Mouse (Mus musculus) c-Kit-positive CD71-positive TER-119-negative erythroid progenitor cells, embryonic 14.5 days (primary cell): ENCODE data around the gene Ehf.

Source experiments
- DNase-seq: peaks from one replicate; pipeline ENCODE4 v3.0.0-alpha.2; 2013; ENCODE audit warnings: low read depth

The Ehf gene

DNA sequence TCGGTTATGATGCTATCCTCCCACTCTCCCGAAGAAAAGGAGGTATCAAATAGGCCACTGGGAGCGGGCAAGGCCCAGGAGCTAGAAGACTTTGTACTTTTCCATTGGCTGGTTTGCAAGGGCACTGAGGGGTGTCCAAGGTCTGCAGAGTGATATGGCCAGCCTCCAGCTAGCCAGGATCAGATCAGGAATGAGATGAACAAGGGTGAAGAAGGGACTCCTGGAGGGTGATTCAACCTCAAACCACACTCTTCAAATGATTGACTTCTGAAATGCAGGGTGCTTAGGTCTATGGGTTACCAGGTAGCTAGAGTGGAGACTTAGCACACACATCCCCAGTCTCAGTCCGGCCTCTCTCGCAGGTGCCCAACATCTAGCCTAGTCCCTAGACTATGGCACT lies 9.3 kb downstream of the Ehf start:
- DNase-seq = no peak

DNA sequence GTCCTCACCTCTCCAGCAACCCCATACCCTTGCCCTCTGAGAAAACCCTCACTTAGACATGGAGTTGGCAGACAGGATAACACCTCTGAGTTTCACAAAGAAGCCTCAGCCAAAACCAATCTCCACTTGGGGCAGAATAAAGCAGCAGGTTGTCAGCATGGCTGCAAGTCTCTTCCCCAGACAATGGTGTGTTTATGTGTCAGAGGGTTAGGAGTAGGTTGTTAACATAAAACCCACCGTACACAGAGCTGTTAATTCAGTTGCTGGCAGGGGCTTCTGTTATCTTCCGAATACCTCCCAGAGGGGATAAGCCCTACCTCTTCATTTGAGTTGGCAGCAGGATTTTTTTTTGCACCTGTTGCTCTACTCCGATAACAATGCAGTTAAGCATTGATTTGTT lies 9.9 kb downstream of the Ehf start:
- no peak for DNase-seq

DNA sequence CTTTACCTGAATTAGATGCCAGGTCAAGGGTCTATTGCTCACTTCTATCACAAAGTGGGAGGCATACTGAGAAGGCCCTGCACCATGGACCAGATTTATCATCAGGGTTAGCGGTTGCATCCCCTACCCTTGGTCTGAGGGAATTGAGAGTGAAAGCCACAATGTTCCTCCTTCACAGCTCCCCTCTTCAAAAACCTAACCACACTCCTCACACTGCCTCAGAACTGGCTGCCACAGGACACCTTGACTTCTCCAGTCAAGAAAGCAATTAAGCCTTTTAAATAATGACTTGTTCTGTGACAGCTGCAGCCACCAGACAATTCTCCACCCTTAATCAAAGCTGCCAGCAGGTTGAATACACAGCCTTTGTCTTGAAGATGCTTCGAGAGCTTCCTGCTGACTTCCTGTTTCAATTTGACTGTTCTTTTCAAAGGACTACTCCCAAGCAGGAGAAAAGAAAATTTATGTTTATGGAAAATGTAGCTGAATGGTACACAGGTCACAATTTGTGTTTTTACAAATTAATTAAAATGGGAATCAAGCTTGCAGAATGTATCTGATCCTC lies 12.3 kb downstream of the Ehf start:
- DNase-seq = no peak

DNA sequence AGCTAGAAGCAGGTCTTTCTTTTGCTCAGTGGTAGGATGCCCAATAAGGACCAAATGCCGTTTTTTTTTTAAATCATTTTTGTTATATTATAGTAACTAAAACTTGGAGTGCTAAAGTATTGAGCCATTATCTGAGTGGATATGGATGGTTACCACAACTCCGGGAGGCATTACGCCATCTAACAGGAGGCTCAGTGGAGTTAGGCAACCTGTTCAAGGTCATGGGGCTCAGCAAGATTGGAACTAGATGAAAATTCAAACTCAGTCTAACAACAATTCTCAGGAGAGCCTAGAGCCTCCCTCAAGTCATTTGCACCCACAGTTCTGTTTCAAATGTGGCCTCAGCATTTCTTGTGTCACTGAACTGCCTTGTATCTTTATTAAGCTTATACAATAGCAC lies 12.9 kb downstream of the Ehf start:
- DNase-seq = no peak

DNA sequence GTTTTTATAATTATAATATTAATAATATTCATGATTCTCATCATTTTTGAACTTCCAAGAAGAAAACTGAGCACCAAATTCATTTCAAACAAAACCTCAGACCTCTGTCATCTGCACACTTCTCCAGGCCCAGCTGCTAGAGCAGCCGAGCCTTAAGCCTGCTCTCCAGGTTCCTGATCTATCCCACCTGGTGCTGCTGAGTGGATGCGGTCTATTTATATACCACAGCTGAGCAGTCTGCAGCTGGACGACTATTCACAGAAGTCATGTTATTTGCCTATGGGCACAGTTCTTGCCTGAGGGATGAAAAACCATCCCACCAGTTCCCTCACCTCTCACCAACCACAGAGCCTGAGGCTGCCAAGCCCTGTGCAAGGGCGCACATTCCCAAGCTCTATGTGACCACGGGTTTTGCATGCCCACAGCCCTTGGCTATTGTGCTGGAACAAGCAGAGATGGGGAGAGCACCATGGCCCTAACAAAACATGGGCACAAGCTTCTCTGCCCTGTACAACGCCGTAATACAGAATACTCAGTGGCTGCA lies 13.6 kb downstream of the Ehf start:
- DNase-seq = no peak

DNA sequence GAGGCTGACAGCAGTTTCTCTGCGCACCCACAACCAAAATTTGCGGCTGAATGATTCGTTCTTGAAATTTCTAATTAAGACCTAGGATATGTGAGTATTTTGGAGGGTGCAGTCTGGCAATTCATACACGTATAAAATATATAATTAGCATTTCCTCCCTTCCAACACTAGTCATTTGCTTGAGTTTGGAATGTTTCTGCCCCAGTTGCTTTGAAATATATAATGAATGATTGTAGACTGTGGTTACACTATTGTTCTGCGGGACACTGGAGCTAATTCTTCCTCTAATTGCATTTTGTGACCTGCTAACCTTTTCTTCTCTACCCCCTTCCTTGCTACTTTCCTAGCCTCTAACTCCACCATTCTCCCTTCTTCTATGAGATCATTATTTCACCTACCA lies 15.4 kb downstream of the Ehf start:
- DNase-seq = no peak

DNA sequence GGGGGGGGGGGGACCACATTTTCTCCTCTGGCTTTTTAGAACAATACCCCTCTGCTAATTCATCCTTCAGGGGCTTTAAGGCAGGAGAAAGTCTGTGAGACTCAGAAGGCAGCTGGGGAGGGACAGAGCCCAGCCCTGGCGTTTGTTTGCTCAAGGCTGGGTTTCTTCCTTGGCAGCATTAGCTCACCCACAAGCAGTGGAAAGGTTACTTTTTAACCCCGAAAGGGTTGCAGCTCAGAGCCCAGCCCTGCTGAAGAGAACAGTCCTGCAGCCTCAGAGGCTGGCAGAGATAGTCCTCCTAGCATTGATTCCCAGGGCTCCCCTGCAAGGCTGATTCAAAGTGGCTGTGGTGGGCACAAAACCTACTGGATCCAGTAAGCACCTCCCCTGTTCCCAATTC lies 17.5 kb downstream of the Ehf start:
- no peak for DNase-seq

DNA sequence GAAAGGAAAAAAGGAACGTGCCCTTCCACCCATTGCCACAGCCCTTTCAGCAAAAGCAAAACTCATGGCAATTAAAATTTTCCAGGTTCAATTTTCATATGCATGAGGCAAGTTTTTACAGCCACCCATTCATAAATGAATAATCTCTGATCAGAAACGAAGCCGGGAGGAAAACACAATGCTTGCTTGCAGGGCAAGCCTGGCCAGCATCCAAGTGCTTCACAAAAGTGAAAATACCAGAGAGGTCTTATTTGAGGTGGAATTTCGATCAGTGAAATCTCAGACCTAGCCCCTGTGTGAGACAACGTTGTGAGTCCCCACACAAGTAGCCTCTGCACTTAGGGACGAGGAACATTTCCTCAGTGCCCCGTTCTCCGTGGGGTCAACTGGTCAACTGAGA lies 19.3 kb downstream of the Ehf start:
- no peak for DNase-seq

DNA sequence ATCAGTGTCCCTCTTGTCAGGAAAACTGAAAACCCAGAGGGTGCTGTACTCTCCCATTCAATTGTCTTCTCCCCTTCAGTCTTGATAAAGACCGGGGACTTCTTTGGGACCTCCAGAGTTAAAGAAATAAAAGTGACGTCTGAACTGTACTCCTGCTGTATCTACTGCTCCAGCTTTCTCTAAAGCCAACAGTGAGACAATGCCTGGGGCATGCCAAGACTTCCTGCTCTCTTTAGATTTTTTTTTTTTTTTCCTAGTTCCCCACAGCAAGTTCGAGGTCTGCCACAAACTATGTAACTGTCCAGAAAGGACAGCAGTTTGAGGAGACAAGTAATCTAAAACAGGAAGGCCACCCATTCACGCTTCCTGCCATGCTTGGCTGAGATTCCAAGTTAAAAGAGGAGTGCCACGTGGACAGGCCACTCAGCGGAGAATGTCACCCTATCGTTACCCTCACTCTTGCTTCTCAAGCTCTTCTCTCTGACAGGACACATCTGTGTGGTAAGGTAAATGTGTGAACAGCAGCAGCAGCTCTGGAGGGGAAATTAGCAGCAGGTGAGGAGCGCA lies 20.8 kb downstream of the Ehf start:
- no peak for DNase-seq

DNA sequence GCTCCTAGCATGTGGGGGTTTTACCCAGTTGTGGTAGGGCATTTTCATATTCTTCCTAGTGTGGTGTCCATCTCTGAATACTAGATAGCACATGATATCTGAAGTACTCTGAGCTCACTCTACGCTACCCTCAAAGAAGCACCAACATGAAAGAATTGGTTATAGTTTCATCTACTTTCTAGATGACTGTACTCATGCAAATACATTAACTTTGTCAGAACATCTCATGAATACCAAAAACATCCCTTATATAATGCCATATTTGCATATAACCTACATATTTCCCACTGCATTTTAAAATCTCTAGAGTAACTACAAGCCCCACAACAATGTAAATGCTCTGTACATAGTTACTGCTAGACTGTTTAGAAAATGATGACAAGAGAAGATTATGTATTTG lies 23.2 kb downstream of the Ehf start:
- no peak for DNase-seq

DNA sequence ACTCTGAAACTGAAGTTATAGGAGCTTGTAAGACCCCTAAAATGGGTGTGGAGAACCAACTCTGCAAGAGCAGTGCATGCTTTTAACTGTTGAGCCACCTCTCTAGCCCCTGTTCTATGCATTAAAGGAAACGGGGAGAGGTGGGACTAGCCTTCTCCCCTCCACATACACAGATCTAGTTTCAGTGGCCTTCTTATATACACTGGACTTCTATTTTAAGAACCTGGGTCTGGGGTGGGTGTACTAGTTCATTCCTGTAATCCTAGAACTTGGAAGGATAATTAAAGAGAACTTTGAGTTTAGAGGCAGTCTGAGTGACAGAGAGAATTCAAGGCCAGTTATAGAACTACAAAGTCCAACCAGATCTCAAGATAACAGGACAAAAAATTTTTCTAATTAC lies 24.6 kb downstream of the Ehf start:
- DNase-seq = no peak

DNA sequence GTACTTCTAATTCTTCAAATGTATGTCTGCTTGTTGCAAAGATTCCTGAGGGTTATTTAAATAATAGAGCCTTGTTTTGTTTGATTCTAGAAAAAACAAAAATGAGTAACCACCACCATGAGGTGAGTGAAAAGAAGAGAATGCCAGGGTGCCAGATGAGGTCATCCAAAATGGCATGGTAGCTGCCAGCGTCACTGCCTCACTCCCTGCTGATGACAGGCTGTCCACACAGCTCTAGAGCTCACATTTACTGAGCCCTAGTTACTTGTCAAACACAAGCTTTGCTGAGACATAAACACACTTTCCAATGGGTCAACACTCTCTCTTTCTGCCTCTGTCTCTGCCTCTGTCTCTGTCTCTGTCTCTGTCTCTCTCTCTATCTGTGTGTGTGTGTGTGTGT lies 25.3 kb downstream of the Ehf start:
- DNase-seq = no peak

DNA sequence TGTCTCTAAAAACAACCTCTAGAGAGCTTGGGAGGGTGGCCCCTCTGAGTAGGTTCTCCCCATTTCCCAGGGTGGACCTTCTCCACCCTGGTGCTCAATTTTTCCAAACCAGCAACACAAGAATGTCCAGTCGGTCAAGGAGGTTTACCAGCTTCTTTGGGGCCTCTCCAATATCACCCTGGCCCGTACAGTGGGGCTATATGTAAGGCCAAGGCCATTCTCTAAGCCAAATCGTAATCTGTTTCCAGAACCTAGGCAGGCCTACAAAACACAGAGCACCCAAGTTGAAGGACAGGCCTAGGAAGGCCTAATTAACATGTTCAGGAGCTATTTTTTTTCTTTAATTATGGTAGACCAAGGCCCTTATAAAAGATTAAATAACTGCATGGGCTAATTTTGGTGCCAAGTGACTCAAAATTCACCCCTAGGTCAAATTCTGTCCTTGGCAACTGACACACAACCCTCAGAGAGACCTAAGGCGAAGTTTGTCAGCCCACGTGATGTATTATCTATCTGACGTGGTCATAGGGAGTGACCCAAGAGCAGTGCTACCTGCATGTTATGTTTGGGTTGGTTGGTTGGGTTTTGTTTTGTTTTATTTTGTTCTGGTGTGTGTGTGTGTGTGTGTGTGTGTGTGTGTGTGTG lies 27.6 kb downstream of the Ehf start:
- no peak for DNase-seq

DNA sequence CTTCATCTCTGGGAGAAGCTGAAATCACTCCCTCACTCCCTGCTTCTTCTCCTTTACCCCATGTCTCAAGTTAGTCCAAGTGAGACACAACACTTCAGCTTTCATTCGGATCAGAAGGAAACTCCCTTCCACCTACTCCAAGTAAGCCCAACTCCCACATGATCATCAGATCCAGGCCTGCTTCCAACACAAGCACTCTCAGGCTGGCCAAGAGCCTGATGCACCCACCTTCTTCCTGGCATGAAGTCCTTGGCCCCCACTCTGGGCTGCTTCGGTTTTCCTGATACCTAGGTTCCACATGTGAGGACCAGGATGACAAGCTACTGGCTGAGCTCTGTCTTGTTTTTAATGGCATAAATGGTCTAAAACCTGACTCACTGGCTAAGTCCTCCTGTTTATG lies 28.3 kb downstream of the Ehf start:
- no peak for DNase-seq

DNA sequence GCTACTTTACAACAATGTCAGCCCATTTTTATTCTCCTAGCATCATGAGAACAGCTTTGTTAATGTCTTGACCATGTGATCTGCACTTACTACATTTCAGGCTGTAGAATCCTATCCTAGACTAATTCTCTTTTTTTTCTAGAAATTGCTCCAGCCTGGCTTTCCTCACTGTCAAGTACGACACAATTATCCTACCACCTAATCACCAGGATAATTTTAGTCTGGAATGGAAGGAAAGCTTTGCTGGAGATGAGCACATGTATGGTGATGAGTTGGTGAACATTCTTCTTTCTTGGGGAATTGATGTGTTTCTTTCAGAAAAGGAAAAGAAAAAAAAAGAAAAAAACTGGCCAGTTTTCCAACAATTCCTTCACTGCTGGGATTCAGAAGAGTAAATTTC lies 28.8 kb downstream of the Ehf start:
- no peak for DNase-seq

DNA sequence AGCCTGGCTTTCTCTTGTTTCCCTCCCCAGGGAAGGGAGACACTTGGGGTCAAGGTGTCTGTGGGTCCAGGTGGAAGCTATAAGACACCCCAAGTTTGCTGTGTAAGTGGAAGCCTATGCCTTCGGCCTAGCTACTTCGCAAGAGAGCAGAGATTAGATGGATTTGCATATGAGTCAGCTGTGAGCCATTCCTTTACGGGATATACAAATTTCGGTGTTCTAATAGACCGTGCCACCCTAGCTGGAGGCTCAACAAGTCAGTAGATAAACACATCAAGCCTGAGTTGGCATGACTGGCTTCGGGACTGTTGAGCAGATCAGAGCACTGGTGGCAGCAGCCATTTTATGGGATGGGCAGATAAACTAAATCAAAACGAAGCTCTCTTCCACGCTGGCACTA lies 31.6 kb downstream of the Ehf start:
- no peak for DNase-seq

DNA sequence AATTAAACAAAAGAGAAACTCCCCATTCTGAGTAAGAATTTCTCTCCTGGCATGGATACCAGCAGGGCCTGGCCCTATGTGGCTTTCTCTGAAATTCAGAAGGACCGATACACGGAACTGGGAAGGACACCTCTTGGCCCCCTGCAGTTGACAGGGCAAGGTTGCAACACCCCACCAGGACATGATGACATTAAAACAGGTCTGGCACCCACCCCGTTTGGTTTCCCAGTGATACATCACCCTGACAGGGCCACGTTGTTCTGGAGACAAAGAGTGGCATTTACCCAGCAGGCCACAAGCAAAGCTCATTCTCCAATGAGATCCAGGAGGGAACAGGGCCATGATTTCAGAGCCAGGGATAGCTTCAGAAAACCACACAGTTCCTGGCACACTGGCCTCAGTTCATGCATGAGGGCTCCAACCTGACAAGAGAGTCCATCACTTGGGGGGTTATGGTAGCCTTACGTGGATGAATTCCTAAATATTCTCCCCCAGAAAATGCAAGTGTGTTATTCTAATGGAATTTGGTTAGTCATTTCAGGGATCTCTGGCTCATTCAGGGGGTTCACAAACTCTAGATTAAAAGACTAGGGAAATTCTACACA lies 32.4 kb downstream of the Ehf start:
- no peak for DNase-seq

DNA sequence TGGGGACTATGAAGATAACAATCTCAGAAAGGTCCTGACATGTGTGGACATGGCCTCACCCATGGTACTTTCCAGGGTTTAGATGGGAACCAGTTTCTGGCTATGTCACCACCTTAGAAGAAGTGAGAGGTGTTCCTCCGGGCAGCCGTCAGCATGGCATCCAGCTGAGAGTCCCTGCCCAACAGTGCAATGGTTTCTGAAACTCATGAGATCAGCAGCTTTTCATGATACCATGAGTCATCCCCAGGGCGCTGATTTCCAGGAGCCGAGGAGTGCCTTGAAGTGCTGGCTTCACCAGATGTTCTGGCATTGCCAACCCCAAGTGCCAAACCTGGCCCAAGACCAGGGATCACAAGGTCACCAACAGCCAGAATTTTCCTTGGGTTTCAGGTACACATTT lies 64.0 kb downstream of the Ehf start:
- no peak for DNase-seq

DNA sequence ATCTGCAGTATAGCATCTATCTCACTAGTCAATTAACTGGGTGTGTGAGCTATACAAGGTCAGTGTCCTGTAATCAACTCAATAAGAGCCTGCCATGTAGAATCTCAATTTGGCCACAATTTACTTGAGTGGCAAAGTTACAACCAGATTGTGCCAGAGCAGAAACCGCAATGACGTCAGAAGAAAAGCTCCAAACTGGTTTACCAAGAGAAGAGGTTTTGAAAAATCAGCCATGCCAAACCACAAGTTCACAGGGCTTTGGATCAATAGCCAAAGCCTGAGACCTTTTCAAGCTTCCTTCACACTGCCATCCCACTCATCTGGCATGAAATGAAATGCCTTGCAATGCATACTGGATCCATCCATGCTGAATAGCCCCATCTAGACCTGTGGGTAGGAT lies 76.3 kb downstream of the Ehf start:
- DNase-seq = no peak

DNA sequence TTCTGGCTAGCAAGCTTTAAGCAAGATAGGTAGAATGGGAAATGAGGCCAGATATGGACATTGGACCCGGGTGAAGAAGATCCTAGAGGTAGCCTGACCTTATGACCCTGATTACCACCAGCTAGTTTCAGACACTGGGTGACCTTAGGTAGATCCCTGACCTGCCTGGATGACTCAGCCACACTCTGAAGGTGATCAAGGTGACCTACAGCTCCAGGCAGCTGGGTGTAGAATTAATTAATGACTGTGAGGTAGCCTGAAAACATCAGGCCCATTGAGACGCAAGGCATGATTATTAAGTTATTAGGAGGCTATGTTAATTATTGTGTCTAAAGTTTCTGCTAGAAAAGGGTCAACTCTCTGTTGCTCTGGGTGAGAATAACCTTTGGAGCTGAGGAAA lies 82.2 kb downstream of the Ehf start:
- DNase-seq = no peak

DNA sequence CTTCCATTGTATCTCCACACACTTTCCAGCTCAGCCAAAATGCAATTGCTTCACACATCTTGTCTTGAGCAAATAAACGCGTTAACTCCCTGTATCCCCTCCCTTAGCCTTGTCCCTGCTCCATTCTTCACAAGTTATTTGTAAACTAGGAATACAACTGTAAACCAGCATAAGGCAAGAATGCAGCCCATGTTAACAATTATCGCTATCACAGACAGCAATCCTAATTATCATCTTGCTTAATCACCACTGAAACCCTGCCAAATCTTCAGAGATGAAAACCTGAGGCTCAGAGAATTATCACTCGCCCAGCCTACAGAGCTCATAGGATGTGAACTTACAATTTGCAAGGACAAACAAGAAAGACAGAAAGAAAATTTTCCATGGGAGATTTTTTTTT lies 84.8 kb downstream of the Ehf start:
- DNase-seq = no peak

DNA sequence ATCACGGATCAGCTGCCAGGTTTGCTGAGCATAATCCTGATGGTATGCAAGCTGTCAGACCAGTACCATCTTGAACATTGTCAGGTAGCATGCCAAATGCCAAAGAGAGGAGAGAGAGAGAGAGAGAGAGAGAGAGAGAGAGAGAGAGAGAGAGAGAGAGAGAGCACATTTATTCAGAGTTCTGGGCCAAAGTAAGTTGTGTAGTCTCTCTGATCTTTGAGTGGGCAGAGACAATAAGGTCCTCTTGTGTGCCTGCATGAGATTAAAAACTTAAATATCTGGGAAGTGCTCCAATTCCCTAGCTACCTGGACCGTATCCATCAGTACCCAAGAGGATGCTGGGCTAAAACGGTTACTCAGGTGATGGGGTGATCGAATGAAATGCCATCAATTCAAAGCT lies 87.3 kb downstream of the Ehf start:
- DNase-seq = no peak

DNA sequence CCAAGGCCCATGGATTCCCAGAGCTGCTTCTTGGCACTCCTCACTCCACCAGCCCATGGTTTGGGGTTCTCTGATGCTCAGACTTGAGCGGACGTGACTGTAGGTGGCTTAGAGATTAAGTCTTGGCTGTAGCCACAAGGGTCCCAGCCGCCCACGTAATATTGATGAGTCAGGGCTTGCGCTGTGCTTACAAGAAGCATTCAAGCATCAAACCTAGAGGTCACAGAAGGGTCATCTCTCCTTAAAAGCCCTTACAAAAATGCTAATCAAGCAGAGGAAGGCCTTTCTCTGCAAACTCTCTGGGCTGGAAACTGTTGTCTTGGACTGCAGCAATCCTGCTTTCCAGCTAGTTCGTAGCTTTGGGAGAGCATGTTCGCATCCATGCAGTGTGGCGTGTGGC lies 88.2 kb downstream of the Ehf start:
- no peak for DNase-seq

DNA sequence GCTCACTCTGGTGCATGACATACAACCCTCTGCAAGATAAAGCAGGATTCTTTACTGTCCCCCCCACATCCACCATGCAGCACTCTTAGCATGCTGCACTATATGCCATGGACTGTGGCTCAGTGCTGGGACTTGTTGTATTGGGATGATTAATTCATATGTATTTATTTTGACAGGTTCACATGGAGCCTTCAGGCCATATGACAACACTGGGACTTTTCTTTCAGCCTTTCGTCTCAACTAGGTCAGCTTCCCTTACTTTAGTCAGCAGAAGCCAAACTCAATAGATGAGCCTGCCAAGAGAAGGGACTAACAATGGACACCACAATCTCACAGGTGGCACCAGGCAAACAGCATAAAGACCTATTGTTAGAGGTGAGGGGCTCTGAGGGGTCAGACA lies 89.5 kb downstream of the Ehf start:
- no peak for DNase-seq
